Mouse (Mus musculus) small intestine, adult 10 weeks (tissue): Measurements from ENCODE around the gene Vps25. TPM values are rescaled to one million over a fixed set of nuclear protein-coding genes. Genes with fewer than 3 reads are reported as not detected.

Experiments
- polyA plus RNA-seq: library from polyadenylated mRNA; stranded (reverse); fragments of 350-450 nt; fragmentation: Illumina TruSeq; extraction: RNeasy Lipid Tissue Mini Kit (QIAGEN cat#74804); gene quantifications from one replicate; pipeline ENCODE4 v1.2.3, GENCODE M21; 2014; ENCODE audit warnings: low replicate concordance

Gene Vps25
- 73.6 TPM for polyA plus RNA-seq

GRCm38 (mm10) chr11:101253613-101254389 is at the start of gene Vps25:
Gene Vps25, plus strand, starts transcription at chr11:101253707.

DNA sequence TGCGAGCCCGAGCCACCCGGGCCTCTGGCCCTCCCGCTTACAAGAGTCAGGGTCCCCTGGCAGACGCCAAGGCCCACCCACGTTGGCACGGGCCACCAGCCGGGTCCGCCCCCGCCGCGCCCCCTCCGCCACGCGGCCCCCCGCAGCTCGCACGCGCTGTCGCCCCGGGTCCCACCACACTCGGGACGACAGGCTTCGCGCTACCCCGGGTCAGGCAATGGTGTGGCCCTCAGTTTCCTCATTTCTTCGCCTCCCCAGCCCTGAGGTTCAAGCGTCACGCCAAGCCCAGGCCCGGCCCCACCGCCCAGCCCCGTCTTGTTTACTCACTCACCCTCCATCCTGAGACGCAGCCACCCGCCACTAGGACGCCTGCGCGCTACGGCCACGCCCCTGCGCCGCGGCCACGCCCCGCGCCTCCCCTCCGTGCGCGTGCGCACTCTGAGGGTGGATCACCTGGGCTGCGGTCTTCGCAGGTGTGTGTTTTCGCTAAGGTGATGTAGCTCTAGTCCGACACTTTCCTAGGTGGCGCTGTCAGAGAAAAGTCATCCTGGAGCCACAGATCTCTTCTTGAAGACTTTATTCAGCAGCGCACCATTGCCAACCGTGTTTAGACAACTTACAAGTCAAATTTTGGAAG is 27.3 kb upstream of the Vps25 start, which contains the start of gene Ezh1:
TSS of gene Ezh1 (minus strand) at position 399 of the 637 bp plus-strand sequence.

GRCm38 (mm10) chr11:101245855-101246701 is 7.4 kb upstream of the Vps25 start, which contains the start of gene Ramp2:
Gene Ramp2, plus strand, starts transcription at chr11:101246028.

GRCm38 (mm10) chr11:101259948-101260825 is 6.7 kb downstream of the Vps25 start, which contains the start of gene Wnk4:
Gene Wnk4, plus strand, starts transcription at chr11:101260567.

GRCm38 (mm10) chr11:101278223-101279192 is 25.0 kb downstream of the Vps25 start, which contains the start of the genes Cntd1 and Coa3:
Gene Cntd1, plus strand, starts transcription at chr11:101279012.
Gene Coa3, minus strand, starts transcription at chr11:101279114.

DNA sequence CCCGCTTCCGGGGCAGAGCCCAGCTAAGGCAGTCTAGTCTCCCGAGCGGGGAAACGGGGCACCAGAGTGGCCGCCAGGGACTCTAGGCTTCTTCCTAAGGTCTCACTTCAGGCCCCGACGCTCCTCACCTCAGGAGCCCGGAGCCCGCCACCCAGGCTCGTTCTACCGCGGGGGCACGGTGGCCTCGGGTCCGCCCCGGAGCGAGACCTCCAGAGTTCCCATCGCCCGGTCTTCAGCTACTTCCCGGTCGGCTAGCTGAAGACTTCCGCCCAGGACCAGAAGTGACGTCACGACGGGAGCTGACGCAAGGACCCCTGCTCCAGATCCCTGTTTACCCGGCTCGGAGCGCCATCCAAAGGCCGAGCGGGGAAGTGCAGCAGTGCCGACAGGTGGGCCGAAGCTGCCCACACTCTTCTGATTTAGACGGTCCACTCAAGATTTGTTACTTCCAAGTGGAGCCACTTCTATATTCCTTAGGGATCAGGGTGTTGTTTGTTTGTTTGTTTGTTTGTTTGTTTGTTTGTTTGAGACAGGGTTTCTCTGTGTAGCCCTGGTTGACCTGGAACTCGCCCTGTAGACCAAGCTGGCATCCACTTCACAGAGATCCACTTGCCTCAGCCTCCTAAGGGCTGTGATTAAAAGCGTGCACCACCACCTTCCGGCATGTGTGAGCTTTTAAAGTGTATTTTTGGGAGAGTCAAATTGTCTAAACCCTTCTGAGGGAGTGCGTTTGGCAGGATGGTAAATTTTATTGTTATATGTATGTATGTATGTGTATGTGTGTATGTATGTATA is 48.7 kb downstream of the Vps25 start, which contains the start of gene Becn1:
TSS of gene Becn1 (minus strand) at position 283 of the 795 bp plus-strand sequence.

Other genes starting within 250 kb of the Vps25 start
- 68.7 TPM for gene Atp6v0a1, start 244.3 kb upstream of the Vps25 start, polyA plus RNA-seq
- not detected for gene Naglu, start 183.7 kb upstream of the Vps25 start, polyA plus RNA-seq
- gene Hsd17b1, start 175.3 kb upstream of the Vps25 start, polyA plus RNA-seq = not detected
- gene Coasy, start 171.1 kb upstream of the Vps25 start, polyA plus RNA-seq = 0.59 TPM
- 98.3 TPM for gene Mlx, start 166.4 kb upstream of the Vps25 start, polyA plus RNA-seq
- gene Psmc3ip, start 158.3 kb upstream of the Vps25 start, polyA plus RNA-seq = 0.52 TPM
- 33.3 TPM for gene Retreg3, start 133.8 kb upstream of the Vps25 start, polyA plus RNA-seq
- gene Tubg1, start 133.8 kb upstream of the Vps25 start, polyA plus RNA-seq = 0.82 TPM
- not detected for gene Tubg2, start 97.8 kb upstream of the Vps25 start, polyA plus RNA-seq
- gene Cntnap1, start 83.2 kb upstream of the Vps25 start, polyA plus RNA-seq = 0.22 TPM
- gene Plekhh3, start 82.4 kb upstream of the Vps25 start, polyA plus RNA-seq = 0.52 TPM
- not detected for gene Ccr10, start 78.3 kb upstream of the Vps25 start, polyA plus RNA-seq
- 22.1 TPM for gene Ezh1, start 27.2 kb upstream of the Vps25 start, polyA plus RNA-seq
- gene Ramp2, start 7.7 kb upstream of the Vps25 start, polyA plus RNA-seq = 1.6 TPM
- gene Wnk4, start 6.9 kb downstream of the Vps25 start, polyA plus RNA-seq = not detected
- 2.6 TPM for gene Cntd1, start 25.3 kb downstream of the Vps25 start, polyA plus RNA-seq
- gene Coa3, start 25.4 kb downstream of the Vps25 start, polyA plus RNA-seq = 4.3 TPM
- gene Becn1, start 48.6 kb downstream of the Vps25 start, polyA plus RNA-seq = 158 TPM
- 194 TPM for gene Psme3, start 62.5 kb downstream of the Vps25 start, polyA plus RNA-seq
- gene Aoc2, start 71.4 kb downstream of the Vps25 start, polyA plus RNA-seq = 0.59 TPM
- 8.7 TPM for gene Aoc3, start 76.9 kb downstream of the Vps25 start, polyA plus RNA-seq
- 126 TPM for gene G6pc, start 113.9 kb downstream of the Vps25 start, polyA plus RNA-seq
- gene Aarsd1, start 163.9 kb downstream of the Vps25 start, polyA plus RNA-seq = 2.6 TPM
- gene Gm27029, start 171.1 kb downstream of the Vps25 start, polyA plus RNA-seq = 0.33 TPM
- 2.7 TPM for gene Rundc1, start 171.4 kb downstream of the Vps25 start, polyA plus RNA-seq
- 0.30 TPM for gene Ptges3l, start 171.6 kb downstream of the Vps25 start, polyA plus RNA-seq
- gene Rpl27, start 188.6 kb downstream of the Vps25 start, polyA plus RNA-seq = 50.2 TPM
- gene Ifi35, start 194.7 kb downstream of the Vps25 start, polyA plus RNA-seq = 4.6 TPM
- gene Rnd2, start 211.3 kb downstream of the Vps25 start, polyA plus RNA-seq = 14.3 TPM
- gene Vat1, start 212.5 kb downstream of the Vps25 start, polyA plus RNA-seq = 1.1 TPM